Mouse (Mus musculus) embryo, embryonic 11 days (tissue): ENCODE results near the gene Ikzf2.
A peak's percentile ranks its signal among the peaks of the same experiment; 100 is the strongest.

ENCODE experiments used
- DNase-seq: peaks from one replicate; pipeline ENCODE4 v3.0.0-alpha.2; 2015

Ikzf2 gene

DNA sequence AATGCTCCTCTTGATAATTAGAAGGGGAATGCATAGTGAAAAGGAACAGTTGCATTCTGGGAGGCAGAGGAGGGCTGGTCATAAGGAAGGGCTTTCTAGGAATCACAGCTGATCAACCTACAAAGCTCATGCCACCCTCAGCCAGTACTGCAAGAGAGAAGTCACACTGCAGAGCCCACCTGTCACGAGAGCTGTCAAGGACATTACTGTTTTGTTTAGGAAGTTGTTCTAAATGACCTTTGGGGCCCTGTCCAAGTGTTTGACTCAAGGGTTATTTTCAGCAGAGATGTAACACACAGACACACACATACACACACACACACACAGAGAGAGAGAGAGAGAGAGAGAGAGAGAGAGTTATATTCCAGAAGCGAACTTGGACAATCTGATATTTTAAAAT, 27.3 kb downstream of the Ikzf2 start:
- DNase-seq, result no peak

DNA sequence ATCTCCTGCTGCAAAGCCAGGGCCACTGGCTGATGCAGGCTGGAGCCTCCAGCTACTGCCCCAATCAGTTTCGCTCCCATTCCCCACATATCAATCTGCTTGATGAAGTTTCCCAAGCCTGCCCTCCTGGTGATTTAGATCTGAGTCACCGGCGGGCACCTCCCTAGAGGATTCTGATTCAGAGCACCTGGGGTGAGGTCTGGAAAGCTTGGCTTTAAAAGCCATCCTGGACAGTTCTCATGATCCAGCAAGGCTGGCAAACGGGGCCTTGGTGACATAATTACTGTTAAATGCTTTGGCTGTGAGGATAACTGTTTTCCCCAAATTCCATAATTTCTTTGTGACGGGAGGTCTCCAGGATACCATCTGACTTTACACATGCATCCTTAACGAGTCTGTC, 29.0 kb downstream of the Ikzf2 start:
- DNase-seq, result peak; percentile 32

DNA sequence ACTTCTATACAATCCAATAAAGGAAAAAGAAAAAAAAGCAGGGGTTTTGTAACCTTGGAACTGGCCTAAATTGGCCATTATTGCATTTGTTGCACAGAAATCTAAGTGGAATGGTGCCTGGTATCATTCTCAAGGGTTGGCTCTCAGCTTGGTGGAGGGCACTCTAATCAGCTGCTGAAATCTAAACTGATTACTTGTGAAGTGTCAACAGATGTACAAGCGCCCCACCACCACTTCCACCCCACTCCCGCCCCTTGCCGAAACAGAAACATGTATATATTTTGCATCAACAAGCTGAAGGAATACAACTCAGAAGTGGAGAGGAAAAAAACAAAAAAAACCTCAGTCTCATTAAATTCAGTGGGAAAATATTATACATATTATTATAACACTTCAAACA, 29.6 kb downstream of the Ikzf2 start:
- no peak for DNase-seq

DNA sequence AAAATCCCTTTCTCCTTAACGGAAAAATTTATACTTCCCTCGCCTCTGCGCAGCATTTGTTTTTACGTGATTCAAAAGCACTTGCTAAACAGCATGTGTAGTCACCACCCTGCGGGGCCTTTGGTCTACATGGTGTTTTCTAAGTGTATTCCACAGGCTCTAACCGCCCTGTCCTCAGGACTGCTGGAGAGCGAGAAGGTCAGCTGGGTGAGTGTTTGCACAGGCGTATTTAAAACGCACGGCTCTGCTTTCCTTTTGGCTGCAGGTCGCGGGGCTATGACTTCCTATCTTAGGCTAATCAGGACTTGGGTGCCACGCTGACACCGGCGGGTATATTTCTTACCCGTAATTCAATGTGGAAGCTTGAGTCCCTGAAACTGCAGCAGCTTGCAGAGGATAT, 30.1 kb downstream of the Ikzf2 start:
- peak; percentile 39 for DNase-seq

DNA sequence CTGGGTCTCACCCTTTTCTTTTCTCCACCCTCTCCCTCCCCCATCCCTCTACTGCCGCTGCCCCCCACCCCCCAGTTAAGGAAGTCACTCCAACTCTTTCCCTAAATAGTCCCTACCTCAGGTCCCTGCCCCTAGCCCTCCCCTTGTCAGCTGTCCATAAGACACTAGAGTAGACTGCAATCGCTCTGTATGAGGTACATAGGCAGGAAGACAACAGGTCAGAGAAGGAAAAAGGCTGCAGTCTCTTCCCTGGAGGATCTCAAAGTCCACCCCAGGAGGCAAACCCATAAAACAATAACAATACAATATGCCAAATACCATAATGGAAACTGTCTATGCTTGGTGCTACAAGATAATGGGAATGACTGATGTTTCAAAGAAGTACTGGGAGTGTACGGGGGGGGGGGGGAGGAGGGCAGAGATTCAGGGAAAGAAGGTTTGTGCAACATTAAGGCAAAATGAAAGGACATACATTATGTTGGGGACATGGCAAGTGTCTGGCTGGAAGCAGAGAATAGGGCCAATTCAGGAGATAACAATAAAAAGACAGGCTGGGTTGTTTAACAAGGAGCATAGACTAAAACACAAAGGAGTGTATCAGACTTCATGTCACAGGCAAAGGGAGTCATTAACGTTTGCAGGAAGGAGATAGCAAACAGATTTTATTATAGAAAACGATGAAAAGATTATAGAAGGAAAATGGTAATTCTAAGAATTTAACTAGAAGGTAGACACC, 30.8 kb downstream of the Ikzf2 start:
- DNase-seq, result no peak

DNA sequence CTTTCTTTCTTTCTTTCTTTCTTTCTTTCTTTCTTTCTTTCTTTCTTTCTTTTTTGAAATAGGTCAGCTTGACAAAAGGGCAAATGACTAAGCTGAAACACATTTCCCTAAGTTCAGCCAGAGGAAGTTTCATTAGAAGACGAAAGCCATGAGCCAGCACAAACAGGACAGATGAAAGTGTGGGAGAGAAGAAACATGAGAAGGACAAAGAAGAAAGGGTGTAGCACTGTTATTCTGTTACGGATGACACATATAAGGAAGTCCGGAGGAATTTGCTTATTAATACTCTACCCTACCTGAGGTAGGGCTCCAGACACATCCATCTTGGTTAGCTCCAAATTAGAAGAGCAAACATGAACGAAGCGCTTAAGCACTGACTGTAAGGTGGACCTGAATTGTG, 31.7 kb downstream of the Ikzf2 start:
- DNase-seq, result no peak

DNA sequence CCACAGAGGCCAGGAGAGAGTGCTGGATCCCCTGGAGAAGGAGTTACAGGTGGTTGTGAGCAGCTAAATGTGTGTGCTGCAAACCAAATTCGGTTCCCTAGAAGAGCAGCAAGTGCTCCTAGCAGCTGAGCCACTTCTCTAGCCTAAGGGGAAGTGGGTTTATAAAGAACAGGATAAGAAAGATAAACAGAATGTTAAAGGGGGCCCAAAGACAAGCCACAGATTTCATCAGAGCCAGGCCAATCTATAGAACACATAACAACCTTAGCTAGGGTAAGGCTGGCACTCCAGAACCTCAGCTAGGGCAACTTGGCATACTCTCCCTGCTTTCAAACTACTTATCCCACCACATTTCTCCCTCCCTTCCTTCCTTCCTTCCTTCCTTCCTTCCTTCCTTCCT, 32.1 kb downstream of the Ikzf2 start:
- DNase-seq, result no peak

DNA sequence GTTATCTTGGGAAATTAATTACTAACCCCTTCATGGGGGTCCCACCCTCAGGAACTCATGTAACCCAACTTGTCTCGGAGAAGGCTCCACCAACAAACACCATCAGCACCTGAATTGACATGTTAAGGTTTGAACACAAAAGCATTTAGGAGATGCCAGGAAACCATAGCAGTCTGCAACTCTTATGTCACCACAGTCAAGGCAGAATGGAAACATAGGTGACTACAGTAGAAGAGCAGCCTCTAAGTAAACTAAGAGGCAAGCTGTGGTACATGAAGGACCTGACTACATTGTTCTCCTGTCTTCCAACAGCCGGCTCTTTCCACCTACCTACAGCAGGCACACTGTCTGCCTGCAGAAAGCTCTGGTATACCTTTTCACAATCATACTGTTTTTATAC, 33.6 kb downstream of the Ikzf2 start:
- no peak for DNase-seq

DNA sequence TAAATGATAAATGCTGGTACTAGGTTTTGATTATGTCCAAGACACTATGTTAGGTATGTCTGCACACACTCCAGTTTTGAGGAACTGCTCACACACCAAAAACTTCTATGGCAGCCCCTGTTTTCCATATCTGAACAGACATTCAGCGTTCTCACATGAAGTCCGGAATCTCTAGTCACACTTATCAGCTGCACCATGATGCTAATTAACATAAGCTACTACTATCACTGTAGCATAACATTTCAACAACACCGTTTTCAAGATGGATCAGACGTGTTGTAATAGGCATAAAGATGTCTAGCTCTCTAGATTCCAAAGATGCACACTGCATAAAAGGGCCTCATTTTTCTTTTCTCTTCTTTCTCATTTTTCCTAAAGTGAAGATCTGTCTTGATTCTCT, 43.9 kb downstream of the Ikzf2 start:
- DNase-seq, result no peak

DNA sequence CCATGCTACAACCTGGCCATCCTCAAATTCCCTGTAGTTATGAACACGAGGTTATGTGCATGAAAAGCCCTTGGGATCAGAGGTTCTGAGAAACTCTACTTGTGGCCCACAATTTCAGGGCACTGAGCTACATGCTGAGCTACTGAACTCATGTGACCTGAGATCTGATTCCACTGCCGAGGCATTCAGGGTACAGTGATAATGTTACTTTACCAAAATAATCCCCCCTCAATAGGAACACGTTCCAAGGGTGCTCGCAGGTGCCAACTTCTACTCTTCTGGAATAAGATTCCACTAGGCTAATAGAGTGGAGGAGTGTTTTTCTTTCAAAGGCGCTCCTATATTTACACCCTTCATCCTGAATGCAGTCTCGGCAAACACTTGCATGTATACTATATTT, 45.1 kb downstream of the Ikzf2 start:
- DNase-seq, result no peak

DNA sequence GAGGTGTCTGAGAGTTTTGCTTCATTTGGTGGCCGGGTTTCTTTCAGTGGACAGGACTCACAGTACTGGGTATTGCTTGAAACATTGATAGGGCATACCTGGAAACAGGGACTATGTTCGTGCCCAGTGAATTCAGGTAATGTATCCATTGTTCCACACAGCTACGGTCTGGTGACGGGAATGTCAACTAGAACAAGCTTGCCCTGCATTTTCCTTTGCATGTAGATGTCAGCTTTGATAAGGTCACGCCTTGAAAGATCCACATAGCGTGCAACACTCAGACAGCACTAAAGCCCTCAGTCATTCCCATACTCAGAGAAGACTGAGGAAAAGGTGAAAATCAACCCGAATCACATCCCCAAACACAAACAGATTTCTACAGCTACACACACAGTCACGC, 48.7 kb downstream of the Ikzf2 start:
- no peak for DNase-seq

DNA sequence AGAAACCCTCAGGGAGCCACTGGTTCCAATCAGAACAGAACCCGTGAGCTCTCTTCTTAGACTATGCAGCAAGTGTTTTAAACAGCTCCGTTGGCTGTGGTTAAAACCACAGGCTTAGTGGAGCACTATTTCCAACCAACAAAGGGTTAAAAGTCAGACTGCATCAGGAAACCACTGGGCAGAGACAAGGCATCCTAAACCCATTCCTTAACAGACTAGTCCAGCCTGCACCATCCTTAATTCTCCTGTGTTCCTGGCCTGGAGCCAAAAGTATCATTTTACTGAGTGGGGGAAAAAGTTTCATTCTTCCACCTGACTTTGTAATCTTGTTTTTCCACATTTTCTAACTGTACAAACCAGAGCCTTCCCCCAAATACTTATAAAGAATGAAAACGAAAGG, 49.1 kb downstream of the Ikzf2 start:
- DNase-seq, result peak; percentile 10

DNA sequence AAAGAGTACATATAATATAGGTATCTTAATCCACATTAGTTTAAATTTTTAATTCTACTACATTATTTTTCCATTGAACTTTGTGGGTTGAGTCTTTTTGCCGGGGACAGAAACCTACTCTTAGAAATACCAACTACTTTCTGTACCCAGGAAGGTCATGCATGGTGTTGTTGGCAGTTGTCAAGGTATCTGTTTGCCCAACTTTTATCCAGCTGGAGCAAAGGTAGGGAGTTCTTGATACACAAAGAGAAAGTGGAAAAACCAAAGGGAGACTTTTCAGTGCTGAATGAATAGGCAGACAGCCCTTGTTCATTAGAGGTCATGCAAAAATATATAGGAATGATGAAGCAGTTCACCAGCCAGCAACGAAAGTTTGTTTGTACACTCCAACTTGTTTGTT, 52.8 kb downstream of the Ikzf2 start:
- no peak for DNase-seq

DNA sequence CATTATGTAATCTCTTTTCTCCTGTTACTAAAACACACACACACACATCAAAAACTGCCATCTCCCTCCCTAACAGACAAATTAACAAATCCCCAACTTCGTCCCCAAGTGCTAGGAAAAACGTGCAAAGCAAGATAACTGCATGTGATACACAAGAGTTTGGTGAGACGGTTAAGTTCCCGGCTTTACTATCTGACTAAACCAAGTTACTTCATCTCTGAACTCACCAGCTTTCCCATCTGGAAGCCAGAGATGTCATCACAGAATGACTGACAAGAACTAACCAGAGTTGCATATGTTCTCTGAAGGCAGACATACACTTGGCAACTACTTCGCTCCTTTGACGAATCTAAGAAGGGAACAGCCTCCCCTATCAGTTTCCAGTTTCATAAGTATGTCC, 56.5 kb downstream of the Ikzf2 start:
- no peak for DNase-seq

DNA sequence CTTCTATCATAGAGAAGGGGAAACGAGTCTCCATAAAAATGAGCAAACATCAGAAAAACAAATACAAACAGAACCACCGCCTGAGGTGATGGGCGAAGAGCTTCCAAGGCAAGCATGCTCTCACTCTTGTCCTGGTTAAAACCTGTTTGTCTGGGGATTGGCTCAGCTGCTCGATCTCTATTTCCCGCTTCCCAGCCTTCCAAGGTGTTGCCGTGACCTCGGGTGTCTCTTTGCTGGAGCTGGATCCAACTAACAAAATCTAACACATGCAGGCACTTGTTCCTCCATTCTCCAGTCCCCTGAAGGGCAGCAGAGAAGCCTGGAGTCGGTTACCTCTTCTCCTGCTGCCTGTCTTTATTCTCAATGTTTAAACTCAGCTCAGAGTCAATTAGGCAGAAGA, 57.5 kb downstream of the Ikzf2 start:
- DNase-seq, result no peak

DNA sequence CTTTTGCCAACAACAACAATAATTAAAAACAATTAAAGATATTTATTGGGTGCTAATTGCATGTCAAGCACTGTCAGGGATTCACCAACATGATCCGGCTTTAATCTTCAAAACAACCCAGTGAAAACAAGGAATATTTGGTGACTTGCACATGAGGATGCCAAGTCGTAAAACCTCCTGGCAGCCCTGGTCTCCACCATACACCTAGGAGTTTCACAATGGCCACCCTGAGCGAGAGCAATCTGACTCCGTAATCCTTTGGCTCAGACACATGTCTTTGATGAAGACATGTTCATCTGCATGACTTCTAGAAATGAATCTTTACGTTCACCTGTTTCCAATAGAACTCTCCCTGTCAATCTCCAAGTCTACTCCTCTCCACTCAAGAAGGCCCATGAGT, 75.0 kb downstream of the Ikzf2 start:
- no peak for DNase-seq

DNA sequence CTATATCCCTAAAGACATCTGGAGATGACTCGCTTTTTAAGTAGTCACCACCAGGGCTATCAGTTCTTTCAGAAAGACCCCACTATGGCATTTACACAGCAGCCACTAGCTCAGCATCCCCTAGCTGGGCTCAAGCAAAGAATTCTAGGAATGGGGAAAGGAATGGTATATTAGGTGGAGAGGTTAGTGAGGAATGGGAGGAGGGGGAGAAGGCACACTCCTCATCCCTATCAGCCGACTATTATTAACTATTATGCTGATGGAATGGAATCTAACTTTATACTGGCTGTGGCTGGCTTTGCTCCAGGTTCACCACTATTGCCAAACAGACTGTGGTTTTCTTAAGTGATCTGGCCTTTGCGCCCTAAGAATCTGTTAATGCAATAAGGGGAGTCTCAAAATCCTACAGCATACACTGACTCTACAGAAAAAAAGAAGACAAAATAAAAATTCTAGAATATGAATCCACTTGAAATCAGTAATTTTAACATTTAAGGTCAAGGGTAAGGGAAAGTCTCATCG, 75.8 kb downstream of the Ikzf2 start:
- DNase-seq, result no peak

DNA sequence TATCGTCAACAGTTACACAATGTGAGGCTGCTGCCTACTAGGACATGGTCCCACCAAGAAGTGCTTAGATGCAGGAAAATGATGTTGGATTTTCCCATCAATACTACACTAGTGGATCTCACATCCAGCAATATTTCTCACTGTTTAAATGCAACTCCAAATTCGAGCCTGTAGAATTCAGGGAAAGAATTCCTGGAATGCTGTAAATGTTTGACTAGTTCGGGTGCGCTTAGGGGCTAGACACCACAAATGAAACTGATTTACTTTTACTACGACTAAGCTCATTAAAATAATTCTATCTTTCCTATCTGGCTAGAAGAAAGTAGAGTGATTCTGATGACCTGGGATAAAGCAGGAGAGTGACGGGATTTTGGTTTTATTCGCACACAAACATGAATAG, 76.3 kb downstream of the Ikzf2 start:
- no peak for DNase-seq

DNA sequence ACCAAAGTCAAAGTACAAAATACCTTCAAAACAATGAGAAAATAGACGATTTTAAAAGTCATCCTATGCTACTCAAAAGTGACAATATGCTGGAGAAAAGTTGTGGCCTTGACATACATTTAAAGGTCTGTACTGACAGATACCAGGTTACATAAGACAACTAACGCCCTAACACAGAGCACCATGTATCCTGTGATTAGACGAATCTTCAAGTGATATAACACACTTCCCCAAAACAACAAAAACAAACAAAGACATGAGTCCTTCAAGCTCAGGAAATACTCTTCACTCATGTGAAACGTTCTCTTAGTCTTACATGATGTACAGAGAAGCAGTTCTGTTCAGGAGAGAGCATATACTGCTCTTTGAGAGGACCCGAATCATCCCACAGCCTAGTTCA, 78.2 kb downstream of the Ikzf2 start:
- DNase-seq, result no peak

DNA sequence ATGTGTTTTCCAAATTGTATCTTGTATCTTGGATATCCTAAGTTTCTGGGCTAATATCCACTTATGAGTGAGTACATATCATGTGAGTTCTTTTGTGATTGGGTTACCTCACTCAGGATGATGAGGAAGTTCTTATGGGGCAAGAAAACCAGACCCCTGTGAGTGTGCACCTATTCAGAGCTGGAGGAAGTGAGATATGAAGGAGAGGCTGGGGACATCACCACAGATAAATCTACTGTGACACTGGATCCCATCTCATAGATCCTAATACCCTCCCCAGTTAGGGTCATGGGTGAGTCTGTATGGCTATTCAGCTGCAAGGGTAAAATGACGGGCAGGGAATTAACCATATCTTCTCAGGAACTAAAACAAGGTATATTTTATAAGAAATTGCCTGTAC, 80.2 kb downstream of the Ikzf2 start:
- DNase-seq, result no peak

DNA sequence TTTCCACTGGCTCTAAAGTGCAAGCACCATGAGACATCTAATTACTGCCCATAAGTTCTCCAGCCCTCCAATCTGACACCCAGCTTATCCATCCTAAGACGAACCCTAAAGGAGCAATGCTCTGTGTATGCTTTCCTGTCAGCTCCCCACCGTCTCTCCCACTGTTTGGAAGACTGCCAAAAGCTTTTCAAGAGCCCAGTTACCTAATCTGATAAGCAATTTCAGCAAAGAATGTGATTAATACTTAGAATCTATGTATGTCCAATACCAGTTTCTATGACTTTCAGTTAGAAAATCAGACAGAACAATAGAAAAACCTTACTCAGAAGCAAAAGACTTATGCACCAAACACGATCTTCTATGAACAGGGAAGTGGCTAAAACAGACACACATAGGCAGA, 82.8 kb downstream of the Ikzf2 start:
- DNase-seq, result no peak

DNA sequence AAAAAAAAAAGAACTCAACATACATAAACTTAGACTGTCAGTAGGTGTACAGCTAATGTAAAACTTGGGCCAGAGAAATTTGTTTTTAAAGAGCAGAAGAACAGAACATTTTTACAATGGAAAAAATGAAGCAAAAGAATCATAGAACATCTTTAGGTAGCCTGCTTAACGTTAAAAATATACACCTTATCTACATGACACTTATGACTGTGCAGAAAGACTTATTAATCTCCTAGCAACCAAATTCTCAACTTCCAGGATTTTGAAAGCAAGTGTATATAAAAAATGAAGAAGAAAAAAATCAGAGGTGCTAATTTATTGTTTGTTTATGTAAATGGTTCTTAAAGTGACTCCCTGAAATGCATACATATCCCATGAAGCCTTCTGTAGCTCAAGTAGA, 86.1 kb downstream of the Ikzf2 start:
- DNase-seq, result no peak

DNA sequence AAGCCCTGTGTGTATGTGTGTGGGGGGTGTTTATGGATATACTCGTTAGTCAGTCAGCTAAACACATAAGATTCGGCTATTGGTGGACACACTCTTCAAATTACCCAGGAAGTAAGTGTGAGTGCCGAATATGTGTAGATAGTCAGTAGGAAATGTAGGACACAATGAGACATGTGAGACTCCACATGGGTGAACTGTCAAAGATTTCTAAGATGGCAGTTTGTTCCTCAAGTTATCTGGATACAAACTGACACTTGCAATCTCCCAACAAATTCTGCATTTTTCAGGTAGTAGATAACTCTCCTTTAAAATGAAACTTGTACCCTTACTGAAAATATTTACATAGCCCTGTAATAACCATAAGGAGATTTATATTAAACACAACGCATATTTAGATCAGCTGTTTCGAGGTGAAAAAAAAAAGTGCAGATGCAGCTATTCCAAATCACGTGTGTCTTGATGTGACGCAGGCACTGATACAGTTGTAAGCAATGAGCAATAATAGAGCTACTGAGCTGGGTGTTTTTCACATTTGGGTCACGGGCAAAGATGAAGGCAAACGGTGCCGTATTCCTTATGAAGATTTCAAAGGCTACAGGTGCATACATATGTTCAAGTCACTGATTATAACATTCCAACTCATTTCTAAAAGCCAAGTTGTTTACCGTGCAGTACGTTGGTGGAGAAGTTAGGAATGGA, 87.8 kb downstream of the Ikzf2 start:
- no peak for DNase-seq

DNA sequence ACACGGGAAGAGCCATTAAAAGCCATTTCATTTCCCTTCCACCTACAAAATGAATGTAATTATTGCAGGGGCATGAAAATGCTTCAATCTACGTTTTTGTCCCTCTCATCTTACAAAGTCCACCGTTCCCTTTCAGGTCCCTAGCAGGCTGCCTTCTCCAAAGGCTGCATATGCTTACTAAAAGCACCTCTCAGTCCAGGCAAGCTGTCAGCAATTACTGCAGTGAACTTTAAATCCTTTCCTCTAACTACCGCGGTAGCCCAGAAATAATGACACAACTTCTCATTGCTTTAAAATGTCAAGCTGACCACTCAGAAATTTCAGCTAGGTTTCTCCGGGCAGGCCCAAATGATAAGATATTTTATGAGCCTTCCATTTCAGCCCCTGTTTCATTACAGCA, 95.2 kb downstream of the Ikzf2 start:
- peak; percentile 21 for DNase-seq

DNA sequence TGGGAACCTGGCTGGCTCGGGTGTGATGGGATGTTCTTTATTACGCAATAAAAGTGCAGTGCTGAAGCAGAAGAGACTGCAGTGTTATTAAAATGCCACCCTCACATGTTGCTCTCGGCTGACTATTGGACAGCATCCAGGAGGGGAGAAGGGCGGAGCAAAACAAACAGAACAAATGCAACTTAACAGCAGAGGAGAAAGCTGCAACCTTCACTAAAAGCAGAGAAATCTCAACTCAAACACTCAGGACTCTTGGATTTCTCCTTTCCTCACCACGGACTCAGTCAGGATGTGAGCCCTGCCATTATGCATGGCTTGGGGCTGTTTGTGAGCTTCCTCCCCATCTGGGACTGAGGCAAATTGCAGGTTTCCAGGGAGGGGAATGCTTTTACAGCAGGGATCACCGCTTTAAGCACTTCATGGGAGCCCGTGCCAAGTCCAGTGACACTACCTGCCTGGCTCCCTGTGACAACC, 95.7 kb downstream of the Ikzf2 start:
- peak; percentile 13 for DNase-seq
